Comparison of ENCODE assay signal across 7 mouse cellular contexts in genomic region chr1:71651828-71652227, GRCm38 (mm10). TPM values are rescaled to one million over a fixed set of nuclear protein-coding genes. Genes with fewer than 3 reads are reported as not detected.
DNase-seq lines count a peak whose midpoint lies in the region; ATAC-seq and TF ChIP-seq lines count a peak whose summit lies in the region.

No protein-coding gene starts in this region.

- TF ChIP-seq EP300 in lung, postnatal 0 days (IDR thresholded peaks at IDR 0.05) = no peak

- no peaks in the 10 kb centered on the region for H3K9me3 ChIP-seq in lung, postnatal 0 days (ENCODE audit: low read length)
- no peaks in the 10 kb centered on the region for H3K9me3 ChIP-seq in forebrain, embryonic 12.5 days
- H3K9me3 ChIP-seq in limb, embryonic 11.5 days (ENCODE audit: control insufficient read depth, low read length) = no peaks in the 10 kb centered on the region
- H3K9me3 ChIP-seq in stomach, embryonic 15.5 days = no peaks in the 10 kb centered on the region

- no peak for TF ChIP-seq CTCF in lung, postnatal 0 days (IDR thresholded peaks at IDR 0.05)
- no peak for TF ChIP-seq CTCF in lung, adult 2 months (IDR thresholded peaks at IDR 0.05; ENCODE audit: insufficient read depth, low read length)

- DNase-seq in lung, postnatal 0 days (ENCODE audit: low spot score) = peak; percentile 32
- no peak for DNase-seq in lung, adult 2 months
- DNase-seq in limb, embryonic 11.5 days (ENCODE audit: low spot score) = no peak
- DNase-seq in urinary bladder, postnatal 14 days (ENCODE audit: low spot score) = no peak
- no peak for DNase-seq in cerebellum, postnatal 25 days

- peak overlapping the region; percentile 85; the same call in 1 of the 2 replicates for H3K4me2 ChIP-seq in lung, postnatal 0 days (replicated peaks; ENCODE audit: low read depth, low read length)
- H3K4me2 ChIP-seq in forebrain, embryonic 12.5 days = peak overlapping the region; percentile 93
- peak overlapping the region; percentile 92 for H3K4me2 ChIP-seq in limb, embryonic 11.5 days (ENCODE audit: low read depth, severe bottlenecking)
- peak overlapping the region; percentile 90 for H3K4me2 ChIP-seq in stomach, embryonic 15.5 days

- 0 out of 2 replicates have a peak overlapping the region, but pooled peaks have one; percentile 38 for H3K27ac ChIP-seq in lung, postnatal 0 days (ENCODE audit: low read length)
- no peak overlapping the region for H3K27ac ChIP-seq in forebrain, embryonic 12.5 days
- H3K27ac ChIP-seq in limb, embryonic 11.5 days (replicated peaks; ENCODE audit: low read depth, low read length) = no peak overlapping the region
- H3K27ac ChIP-seq in stomach, embryonic 15.5 days = no peak overlapping the region

- peak overlapping the region; percentile 60 for H3K4me3 ChIP-seq in lung, postnatal 0 days (ENCODE audit: low read depth, low read length)
- no peak overlapping the region for H3K4me3 ChIP-seq in lung, adult 2 months (replicated peaks; ENCODE audit: extremely low read depth, low read depth, low read length)
- H3K4me3 ChIP-seq in forebrain, embryonic 12.5 days (replicated peaks) = peak overlapping the region; percentile 26
- peak overlapping the region; percentile 79 for H3K4me3 ChIP-seq in limb, embryonic 11.5 days (ENCODE audit: low read depth, low read length)
- peak overlapping the region; percentile 65 for H3K4me3 ChIP-seq in stomach, embryonic 15.5 days (replicated peaks)

- H3K27me3 ChIP-seq in lung, postnatal 0 days (replicated peaks; ENCODE audit: insufficient read depth, low read length) = no peaks in the 10 kb centered on the region
- H3K27me3 ChIP-seq in forebrain, embryonic 12.5 days = peaks cover 8% of the 10 kb centered on the region; the same call in 1 of the 2 replicates
- H3K27me3 ChIP-seq in limb, embryonic 11.5 days (ENCODE audit: control insufficient read depth, insufficient read depth, low read length) = no peaks in the 10 kb centered on the region
- no peaks in the 10 kb centered on the region for H3K27me3 ChIP-seq in stomach, embryonic 15.5 days (replicated peaks)

- H3K36me3 ChIP-seq in lung, postnatal 0 days (ENCODE audit: insufficient read depth, low read length) = no peaks in the 10 kb centered on the region
- H3K36me3 ChIP-seq in forebrain, embryonic 12.5 days (replicated peaks) = peaks cover 23% of the 10 kb centered on the region; the same call in 1 of the 2 replicates
- peaks cover 14% of the 10 kb centered on the region for H3K36me3 ChIP-seq in limb, embryonic 11.5 days (ENCODE audit: control insufficient read depth, insufficient read depth, low read length)
- H3K36me3 ChIP-seq in stomach, embryonic 15.5 days = peaks cover 2% of the 10 kb centered on the region; the same call in 1 of the 2 replicates

- TF ChIP-seq POLR2A in lung, adult 2 months (IDR thresholded peaks at IDR 0.05; ENCODE audit: borderline replicate concordance, extremely low read depth, low read depth, low read length) = no peak

- 6% methylated on average over 1 of the region's 1 CpGs for WGBS in lung, postnatal 0 days
- WGBS in lung, adult 2 months = 23% methylated on average over 1 of the region's 1 CpGs
- WGBS in forebrain, embryonic 12.5 days = 43% methylated on average over 1 of the region's 1 CpGs
- WGBS in limb, embryonic 11.5 days = 17% methylated on average over 1 of the region's 1 CpGs
- WGBS in stomach, embryonic 15.5 days = 18% methylated on average over 1 of the region's 1 CpGs

- no peak for ATAC-seq in lung, postnatal 0 days
- no peak for ATAC-seq in forebrain, embryonic 12.5 days (ENCODE audit: low FRiP score)
- no peak for ATAC-seq in limb, embryonic 11.5 days (ENCODE audit: insufficient number of reproducible peaks, low FRiP score, low TSS enrichment, low read depth)
- no peak for ATAC-seq in stomach, embryonic 15.5 days (ENCODE audit: insufficient read depth, low FRiP score, low read depth)

- H3K4me1 ChIP-seq in lung, postnatal 0 days (ENCODE audit: insufficient read depth, low read depth, low read length) = no peaks in the 10 kb centered on the region
- no peaks in the 10 kb centered on the region for H3K4me1 ChIP-seq in lung, adult 2 months (ENCODE audit: control insufficient read depth, insufficient read depth, low read length)
- H3K4me1 ChIP-seq in forebrain, embryonic 12.5 days = peaks cover 16% of the 10 kb centered on the region
- H3K4me1 ChIP-seq in limb, embryonic 11.5 days (ENCODE audit: control insufficient read depth, insufficient read depth, low read length) = peaks cover 10% of the 10 kb centered on the region
- H3K4me1 ChIP-seq in stomach, embryonic 15.5 days = 0 out of 2 replicates have a peak, but pooled peaks cover 11% of the 10 kb centered on the region

- H3K9ac ChIP-seq in lung, postnatal 0 days (replicated peaks; ENCODE audit: low read depth) = no peak overlapping the region
- H3K9ac ChIP-seq in forebrain, embryonic 12.5 days = peak overlapping the region; percentile 12; the same call in 1 of the 2 replicates
- H3K9ac ChIP-seq in limb, embryonic 11.5 days (ENCODE audit: low read length) = peak overlapping the region; percentile 8; the same call in 1 of the 2 replicates
- H3K9ac ChIP-seq in stomach, embryonic 15.5 days = no peak overlapping the region

RNA-seq across cellular contexts. Expression of gene Fn1, which starts 1.2 kb away (rescaled TPM):
- polyA plus RNA-seq in lung, postnatal 0 days (2015; fragmentation: Nextera tagmentation; extraction: Ambion mirVana) = 250 and 295 TPM in 2 replicates
- 177 and 224 TPM in 2 replicates for polyA plus RNA-seq in lung, adult 2 months (2012; rRNA removed)
- polyA plus RNA-seq in forebrain, embryonic 12.5 days (2016; fragmentation: Nextera tagmentation; extraction: Ambion mirVana) = 93.2 and 96.6 TPM in 2 replicates
- 157 and 180 TPM in 2 replicates for polyA plus RNA-seq in limb, embryonic 11.5 days (2014; fragmentation: Nextera tagmentation; extraction: Ambion mirVana)
- polyA plus RNA-seq in stomach, embryonic 15.5 days (2015; fragmentation: Nextera tagmentation; extraction: Ambion mirVana) = 117 and 124 TPM in 2 replicates

Comparison
In these comparisons a context has a peak if more than half of its experiments do, and no peak if none do; other contexts are left out.
1. H3K9ac ChIP-seq: peak in forebrain, embryonic 12.5 days (single experiment) and limb, embryonic 11.5 days (single experiment); none in lung, postnatal 0 days (single experiment) and stomach, embryonic 15.5 days (single experiment).
2. Peak in every context shown above with its lines, with median percentiles within 50 percentile points of each other: H3K4me2 ChIP-seq.